In genomic region chr6:53117855-53118254, GRCm38 (mm10) we compare ENCODE assay signal across 15 mouse cellular contexts.
"Had no signal": no experiment of that assay in that cellular context is flagged by ENCODE, and none has a peak within 500 bp of the region (broad histone marks: within the 10 kb centered on the region; RNA-seq: fewer than 3 reads in every experiment).

No protein-coding gene starts in this region.

- H3K9me3 ChIP-seq: limb, embryonic 15.5 days; liver, embryonic 15.5 days; midbrain, embryonic 12.5 days; neural tube, embryonic 15.5 days had no signal

- H3K27ac ChIP-seq: limb, embryonic 15.5 days; liver, embryonic 15.5 days; midbrain, embryonic 12.5 days; neural tube, embryonic 15.5 days had no signal

- H3K36me3 ChIP-seq: limb, embryonic 15.5 days; liver, embryonic 15.5 days; midbrain, embryonic 12.5 days; neural tube, embryonic 15.5 days had no signal

- H3K4me3 ChIP-seq: limb, embryonic 15.5 days; liver, embryonic 15.5 days; midbrain, embryonic 12.5 days; myocyte; neural tube, embryonic 15.5 days had no signal

- H3K27me3 ChIP-seq: limb, embryonic 15.5 days; liver, embryonic 15.5 days; midbrain, embryonic 12.5 days; neural tube, embryonic 15.5 days had no signal

- DNase-seq: kidney, adult 8-10 months; kidney, postnatal 36 days; layer of hippocampus, adult 9-11 months; layer of hippocampus, postnatal 36 days; lung, embryonic 14.5 days; lung, postnatal 10 days; lung, postnatal 4 days; right cerebral cortex, adult 18-20 months; right cerebral cortex, postnatal 25 days; thymus, postnatal 36 days had no signal

- H3K4me2 ChIP-seq: limb, embryonic 15.5 days; liver, embryonic 15.5 days; lung, embryonic 14.5 days; midbrain, embryonic 12.5 days; neural tube, embryonic 15.5 days had no signal

- H3K9ac ChIP-seq: limb, embryonic 15.5 days; liver, embryonic 15.5 days; lung, embryonic 14.5 days; midbrain, embryonic 12.5 days; neural tube, embryonic 15.5 days had no signal

- H3K4me1 ChIP-seq: limb, embryonic 15.5 days; liver, embryonic 15.5 days; neural tube, embryonic 15.5 days had no signal
